Mouse (Mus musculus) c-Kit-positive CD71-positive TER-119-positive erythroid progenitor cells, embryonic 14.5 days (primary cell): ENCODE data around the gene Hdgfl3.
A peak's percentile ranks its signal among the peaks of the same experiment; 100 is the strongest.

Experiments
- DNase-seq: peaks from one replicate; pipeline ENCODE4 v3.0.0-alpha.2; 2013; ENCODE audit warnings: low spot score

Hdgfl3 gene

DNA sequence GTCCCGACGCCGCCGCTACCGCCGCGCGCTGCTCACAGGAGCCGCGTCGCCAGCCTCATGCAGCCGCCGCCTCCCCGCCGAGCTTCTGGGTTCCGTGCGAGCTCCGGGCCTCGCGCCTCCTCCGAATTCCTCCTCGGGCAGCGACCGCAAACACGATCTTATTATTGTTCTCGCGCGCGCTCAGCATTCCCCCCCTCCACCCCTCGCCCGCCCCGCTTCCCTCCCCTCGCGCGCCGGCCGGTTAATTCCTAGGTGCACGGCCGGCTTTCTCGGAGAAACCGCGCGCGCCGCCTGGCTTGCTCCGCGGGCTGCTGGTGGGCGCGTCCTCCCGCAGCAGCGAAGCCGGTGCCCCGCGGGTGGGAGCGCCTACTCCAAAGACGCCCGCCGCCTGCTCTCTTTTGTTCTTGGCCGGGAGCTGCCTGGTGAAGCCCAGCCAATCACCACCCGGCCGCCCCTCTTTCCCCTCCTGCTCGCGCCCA, at the start of gene Hdgfl3:
Gene Hdgfl3 (minus strand): TSS at position 207 of the 479 bp plus-strand sequence.
- DNase-seq: no peak

DNA sequence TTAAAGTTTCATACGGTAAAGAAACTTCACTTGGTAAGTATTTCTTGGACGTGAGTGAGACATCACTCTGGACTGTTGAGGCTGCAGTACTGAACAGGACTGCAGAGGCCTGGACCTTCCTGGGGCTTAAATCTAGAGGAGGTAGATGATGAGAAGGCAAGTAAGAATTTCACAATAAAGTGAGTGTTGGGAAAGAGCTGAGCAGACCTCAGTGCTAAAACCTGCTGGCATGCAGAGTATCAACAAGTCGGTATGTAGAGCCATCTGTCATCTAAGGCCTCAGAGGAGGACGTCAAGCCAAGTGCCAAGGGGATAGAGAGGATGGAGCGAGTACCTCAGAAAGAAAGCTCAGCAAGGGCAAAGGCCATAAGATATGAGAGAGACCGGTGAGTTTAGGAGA, 49.4 kb upstream of the Hdgfl3 start:
- DNase-seq: no peak

DNA sequence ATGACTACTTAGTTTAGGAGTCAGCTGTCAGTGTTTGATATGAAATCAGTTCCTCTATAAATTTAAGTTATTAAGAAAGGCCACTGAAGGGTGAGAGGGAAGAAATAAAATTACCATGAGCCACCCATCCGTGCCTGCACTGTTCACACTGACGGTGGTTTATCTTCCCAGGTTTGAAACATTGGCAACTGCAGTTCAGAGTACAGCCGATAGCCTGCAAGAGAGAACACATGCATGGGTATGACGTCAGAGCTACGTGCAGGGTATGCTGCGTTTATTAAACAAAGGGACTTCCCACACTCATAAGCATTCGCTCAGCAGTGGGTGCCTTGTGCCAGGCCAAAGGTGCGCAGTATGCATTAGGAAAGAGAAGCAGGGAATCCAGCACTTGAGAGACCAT, 44.0 kb upstream of the Hdgfl3 start:
- DNase-seq: no peak

DNA sequence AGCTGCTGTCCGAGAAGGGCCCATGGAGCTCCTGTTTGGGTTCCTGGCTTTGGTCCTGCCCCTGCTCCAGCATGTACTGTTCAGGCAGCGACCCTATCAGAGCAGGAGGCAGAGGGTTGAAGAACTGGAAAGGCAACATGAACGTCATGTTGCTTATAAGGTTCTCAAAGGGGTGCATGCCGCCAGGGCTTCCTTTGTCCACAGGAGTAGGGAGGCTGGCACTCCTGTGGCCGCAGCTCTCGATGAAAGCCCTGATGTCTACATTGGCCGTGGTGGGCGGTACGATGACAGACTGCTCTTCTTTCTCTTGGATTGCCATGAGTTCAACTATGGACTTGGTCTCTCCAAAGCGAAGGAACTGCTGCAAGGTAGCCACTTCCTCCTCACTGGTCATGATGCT, 40.3 kb upstream of the Hdgfl3 start:
- no peak for DNase-seq

DNA sequence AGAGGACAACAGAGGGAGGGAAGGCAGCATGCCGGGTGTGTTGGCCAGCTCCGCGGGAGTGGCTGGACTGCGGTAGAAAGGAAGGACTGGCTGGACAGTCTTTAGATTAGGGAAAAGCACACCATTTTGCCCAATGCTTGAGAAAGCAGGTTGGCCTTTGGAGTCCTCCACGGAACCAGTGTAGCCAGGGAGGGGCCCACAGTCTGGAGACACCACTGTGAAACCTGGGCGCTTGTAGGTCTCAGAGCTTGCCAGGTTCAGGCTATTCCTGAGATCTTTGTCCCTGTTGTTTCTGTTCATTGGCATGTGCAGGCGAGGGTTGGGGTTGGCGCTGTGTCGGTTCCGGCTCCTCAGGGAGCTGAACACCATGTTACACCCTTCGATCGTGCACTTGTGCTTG, 39.7 kb upstream of the Hdgfl3 start:
- no peak for DNase-seq

DNA sequence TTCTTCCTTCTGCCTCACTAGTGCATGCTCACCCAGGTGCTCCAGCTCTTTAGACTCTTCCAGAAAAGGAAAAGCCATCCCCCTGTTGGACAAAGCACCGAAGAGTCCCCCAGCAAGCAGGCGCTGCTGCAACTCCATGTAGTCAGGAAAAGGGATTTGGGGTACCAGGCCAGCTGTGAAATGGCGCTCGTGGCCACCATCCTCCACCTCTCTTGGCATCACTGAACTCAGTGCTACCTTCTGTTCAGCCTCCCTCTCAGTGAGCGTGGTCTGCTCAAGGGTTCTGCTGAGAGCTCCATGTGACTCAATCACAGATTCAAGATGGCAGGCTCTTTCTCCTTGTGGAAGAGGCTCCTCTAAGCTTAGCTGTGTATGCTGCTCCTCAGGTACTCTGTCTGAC, 39.1 kb upstream of the Hdgfl3 start:
- no peak for DNase-seq

DNA sequence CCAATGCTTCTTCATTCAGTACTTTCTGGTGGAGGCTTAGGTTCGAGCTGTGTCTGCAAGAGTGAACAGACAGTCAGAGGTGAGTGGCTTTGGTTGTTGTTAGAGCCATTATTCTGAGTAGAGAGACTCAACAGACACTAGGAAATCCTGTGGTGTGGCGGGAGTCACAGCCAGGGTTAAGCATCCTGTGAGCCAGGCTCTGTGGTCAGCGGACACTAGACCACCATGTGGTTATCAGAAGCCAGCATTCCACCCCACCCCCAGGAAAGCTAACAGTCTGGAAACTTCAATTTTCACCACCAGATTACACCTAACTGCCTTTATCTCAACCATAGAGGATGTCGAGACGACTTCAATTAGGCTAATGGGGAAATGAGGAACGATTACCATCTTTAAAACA, 34.7 kb upstream of the Hdgfl3 start:
- no peak for DNase-seq

DNA sequence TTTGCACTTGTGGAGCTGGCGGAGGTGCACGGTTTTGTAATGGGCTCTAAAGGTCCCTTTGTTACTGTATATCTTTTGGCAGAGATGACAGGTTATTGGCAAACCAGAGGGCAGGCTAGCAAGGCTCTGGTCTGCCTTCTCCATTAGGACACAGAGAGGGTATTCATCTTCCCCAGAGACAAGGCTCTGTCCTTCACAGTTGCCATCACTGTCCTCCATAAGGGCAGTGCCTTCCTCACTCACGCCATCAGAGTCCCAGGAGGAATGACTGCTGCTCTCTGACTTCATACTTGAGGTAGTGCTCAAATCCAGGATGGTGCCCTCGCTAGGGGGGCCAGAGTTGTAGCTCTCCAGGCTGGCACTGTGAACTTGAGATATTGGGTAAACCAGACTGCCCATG, 34.2 kb upstream of the Hdgfl3 start:
- DNase-seq: no peak

DNA sequence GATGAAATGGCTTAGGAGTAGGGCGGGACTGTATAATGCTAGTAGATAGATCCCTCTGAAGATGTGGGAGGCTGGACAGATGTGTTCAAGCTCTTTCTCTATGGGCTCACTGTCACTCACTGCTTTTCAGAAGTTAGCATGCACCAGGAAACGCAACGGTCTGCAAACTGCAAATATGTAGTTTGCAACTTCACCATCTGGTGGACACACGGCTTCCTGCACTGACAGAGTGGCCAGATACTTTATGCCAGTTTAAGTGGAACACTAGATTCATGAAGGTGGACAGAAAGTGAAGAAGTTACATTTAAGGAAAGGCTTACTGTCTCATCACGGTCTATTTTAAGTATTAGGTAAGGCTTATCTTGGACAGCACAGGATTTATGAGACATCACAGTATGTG, 31.9 kb upstream of the Hdgfl3 start:
- no peak for DNase-seq

DNA sequence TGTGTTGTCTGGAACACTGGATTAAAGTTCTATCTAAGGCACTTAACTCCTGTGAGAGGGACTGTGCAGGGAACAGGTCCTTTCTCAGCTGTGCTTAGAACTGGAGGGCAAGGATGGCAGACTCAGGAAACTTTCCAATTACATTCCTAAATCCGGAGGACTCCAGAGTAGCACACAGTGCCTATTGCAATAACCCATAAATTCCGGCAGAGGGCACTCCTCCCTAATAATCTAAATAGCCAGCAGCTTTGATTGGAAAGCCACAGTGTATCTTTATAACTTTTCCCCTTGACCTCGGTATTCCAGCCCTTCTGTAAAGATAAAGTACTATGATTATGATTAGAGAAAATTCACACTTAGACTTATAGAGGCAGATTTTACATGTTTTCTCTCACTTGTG, 25.4 kb upstream of the Hdgfl3 start:
- peak; percentile 12 for DNase-seq

DNA sequence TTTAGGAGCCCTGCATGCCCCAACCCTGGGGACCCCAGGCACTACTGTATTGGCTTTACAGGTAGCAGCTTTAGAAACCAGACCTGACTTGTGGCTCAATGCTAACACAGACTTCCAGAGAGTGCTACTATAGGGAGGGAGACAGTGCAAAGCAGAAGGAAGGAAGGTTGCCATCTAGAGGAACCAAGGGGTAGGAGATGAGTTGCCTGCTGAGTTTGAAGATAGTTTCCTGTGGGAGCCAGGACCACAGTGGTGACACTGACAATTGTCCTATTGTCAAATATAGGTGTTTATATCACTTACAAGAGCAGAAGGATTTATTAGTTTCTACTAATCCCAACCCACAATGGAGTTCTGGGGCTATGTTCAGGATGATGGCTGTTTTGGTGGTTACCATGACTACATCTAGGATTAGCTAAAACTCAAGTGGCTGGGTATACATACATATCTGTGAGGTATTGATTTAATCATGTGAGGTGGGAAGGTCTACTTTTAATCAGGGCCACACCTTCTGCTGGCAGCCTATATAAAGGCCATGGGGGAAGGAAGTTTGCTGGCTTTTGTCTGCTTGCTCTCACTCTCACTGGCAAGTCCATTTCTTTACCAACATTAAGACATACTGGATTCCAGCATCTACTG, 20.1 kb upstream of the Hdgfl3 start:
- no peak for DNase-seq

DNA sequence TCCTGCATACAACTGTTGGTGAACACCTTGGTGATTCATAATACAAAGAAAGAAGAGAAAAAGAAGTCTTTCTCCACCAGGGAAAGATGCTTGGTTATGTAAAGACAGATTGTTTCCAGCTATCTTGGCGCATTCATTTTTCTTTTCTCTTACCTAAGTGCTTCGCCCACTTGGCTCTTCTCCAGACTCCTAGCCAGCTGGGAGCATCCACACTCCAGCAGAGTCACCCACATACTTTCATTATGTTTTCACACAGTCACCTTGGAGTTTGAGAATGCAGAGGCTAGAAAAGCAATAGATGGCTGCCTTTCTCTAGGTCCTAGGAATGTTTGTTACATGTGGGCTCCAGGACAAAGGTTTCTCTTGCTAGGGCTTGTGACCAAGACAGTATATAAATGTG, 16.2 kb upstream of the Hdgfl3 start:
- DNase-seq: no peak

DNA sequence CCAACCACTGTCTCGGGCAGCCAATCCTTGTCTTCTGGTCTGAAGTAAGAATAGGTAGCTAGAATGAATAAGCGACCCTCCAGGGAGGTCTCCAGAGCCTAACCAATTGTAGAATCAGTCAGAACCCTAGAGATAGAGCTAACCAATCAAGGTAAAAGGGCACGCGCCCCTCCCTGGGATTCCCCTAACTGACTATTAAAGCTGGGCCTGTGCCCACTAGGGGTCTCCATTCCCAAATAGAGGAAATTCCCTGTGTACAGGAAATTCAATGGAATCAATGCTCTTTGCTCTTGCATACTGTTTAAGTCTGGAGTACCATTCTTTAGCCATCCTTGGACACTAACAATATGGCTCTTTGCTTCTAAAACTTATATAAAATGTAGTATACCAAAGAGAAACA, 11.1 kb upstream of the Hdgfl3 start:
- no peak for DNase-seq

DNA sequence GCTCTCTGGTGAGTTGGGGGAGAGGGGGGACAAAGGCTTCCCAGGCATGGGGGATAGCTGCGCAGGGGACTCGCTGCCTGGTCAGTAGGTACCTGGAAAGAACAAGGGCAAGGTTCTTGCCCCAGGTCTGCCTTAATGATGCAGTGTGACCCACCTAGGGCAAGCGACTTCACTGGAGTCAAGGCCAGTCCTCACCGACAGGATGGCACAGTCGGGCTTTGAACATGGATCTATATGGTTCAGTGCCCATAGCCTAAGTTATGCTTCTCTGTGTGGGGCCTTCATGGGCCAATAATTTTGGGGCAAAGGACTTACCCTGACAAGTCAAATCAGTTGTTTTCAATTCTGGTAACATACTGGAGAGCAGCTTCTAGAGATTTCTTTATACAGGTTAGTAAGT, 533 bp upstream of the Hdgfl3 start:
- no peak for DNase-seq

DNA sequence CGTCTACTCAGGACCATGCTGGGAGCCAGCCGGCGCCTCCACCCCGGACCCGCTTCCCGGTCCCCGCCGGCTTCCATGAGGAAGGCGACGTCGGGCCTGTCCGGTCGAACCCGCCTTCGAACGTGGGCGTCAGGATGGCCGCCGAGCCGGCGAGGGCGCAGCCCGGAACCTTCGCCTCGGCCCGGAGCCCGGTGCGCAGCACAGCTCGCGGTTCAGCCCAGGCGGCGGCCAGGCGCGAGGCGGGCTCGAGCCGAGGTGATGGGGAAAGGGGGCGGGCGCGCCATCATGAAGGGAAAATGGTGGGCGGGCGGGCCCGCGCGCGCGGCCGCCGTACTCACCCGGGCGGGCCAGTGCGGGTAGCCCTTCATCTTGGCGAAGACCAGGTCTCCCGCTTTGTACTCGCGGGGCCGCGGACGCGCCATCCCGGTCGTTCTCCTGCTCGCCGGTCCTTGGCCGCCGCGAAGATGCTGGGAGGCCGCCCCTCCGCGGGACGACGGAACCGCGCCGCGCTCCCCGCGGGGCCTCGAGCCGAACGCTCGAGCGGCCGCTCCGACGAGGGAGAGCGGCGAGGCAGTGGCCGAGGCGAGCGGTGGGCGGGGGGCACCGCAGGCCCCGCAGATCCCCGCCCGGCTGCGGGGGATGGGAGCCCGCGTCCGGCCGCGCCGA, 539 bp downstream of the Hdgfl3 start:
- DNase-seq: no peak

DNA sequence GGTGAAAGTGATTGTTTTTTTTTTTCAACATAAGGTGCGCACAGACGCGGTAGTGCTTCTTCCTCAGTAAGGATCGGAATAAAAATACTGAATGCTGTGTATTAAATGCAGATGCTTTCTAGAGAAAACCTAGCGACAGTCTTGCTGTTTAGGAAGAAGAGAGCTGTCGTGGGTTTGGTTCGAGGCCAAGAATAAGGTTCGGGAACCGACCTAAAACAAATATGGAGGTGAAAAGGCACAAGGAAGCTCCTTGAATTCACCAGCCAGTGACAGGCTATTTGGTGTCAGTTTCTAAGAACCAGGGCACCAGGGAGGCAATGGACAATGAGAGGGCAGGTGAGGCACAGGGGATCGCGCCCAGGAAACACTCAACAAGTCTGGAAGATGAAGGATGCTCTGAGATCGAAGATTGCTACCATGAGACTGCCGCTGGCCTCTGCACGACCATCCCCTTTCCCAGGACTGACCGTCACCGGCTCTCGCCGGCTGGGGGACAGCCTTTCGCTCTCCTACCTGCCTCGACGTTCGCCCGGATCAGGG, 1.1 kb downstream of the Hdgfl3 start:
- no peak for DNase-seq

DNA sequence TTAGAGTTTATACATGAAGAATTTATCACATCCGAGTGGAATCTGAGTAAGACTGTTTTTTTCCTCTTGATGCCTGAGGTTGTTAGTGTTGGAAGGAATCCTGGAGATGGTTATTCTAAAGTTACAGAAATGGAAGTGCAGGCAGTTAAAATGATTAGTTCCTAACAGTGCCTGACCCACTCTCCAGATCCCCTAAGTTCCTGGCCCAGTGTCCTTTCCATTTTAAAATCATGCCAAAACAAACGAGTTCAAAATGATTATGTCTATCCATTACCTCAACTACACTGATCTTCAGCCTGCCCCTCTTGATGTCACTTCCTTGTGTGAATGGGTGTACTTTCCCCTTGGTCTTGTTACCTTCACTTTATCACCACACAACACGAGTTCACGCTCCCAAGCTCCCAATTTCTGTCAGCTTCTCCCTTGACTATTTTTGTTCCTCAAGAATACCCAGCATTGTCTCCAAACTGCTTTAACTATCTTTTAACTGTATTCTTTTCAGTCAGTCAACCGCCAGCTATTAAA, 1.7 kb downstream of the Hdgfl3 start:
- DNase-seq: no peak

DNA sequence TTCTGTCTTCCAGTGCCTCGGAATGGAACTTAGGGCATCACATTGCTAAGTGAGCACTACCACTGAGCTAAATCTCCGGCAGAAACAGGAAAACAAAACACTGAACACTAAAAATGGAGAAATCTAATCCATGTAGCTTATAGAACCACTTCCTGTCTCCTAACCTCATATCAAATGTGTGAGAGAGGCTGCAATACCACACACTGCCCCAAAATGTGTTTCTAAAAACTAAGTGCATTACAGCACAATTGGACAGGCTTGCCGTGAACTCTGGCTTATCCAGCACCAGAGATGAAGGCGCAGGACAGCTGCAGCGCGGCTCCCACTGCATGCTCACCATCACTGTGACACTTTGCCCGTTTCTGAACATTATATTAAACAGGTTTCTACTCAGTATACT, 5.3 kb downstream of the Hdgfl3 start:
- DNase-seq: no peak

DNA sequence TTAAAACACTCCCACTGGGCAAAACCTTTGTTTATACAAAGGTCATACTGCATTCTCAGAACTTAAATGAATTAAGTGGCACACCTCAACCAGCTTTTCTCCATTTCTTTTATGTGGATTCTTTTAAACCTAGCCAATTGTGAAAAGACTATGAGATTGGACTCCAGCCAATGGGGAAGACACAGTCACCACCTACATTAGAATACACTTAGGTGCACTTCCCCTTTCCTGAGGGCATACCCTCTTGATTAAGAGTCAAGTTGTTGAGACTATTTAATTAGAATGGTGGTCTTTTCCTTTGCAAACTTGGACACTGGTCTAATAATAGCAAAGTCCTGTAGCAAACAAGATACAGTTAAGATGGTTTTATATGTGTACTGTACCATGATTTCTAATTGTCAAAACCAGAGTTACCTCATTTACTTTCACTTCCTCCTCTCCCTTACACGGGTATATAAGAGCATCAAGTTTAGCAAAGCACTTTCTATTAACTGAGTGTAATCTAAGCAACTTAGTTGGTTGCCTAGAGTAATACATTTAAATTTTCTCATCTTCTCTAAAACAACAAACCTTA, 12.8 kb downstream of the Hdgfl3 start:
- no peak for DNase-seq

DNA sequence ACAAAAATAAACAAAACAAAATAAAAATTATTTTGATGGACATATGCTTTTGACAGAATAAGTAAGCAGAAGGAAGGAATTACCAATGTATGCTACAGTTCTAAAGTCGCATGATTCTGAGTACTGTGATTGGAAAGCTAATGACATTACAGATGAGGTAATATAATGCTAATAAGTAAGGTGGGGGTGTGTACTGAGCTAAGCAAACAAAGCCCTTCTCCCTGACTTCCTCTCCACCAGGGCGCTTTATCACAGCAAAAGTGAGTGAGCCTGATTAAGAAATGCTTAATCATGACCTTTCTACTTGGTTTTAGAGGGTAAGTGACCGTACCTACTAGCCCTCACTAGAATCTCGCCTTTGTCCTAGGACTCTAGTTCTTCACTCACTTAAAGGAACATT, 14.0 kb downstream of the Hdgfl3 start:
- no peak for DNase-seq

DNA sequence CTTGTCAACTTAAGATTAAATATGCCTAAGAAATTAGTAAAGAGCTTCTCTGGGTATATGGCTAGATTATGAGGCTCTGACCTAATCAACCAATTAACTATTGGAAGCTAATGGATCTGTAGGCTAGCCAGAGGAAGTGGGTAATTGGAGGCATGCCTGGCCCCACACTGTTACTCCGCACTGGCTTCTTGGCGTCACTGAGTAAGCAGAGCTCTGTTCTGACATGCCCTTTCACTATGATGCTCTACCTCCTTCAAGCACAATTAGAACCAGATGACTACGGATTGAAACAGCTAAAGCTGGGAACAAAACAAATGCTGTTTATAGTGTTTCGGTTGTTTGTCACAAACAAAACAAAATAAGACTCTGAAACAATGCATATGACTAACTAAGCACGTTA, 16.0 kb downstream of the Hdgfl3 start:
- no peak for DNase-seq

DNA sequence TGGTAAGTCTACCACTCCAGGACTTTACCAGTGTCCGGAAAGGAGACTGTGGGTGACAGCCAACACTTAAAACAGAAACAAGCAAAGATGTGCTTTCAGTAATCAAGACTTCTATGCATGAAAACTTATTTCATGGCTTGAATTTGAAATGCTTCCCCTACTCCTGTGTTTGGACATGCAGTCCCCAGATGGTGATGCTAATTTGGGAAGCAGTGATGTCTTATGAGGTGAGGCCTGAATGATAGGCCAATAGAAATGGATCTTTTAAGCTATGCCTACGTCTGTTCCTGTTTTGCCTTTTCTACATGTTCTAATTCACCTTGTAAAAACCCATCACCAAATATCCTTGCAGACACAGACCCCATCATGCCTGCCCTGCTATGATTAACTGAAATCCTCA, 29.3 kb downstream of the Hdgfl3 start:
- no peak for DNase-seq

DNA sequence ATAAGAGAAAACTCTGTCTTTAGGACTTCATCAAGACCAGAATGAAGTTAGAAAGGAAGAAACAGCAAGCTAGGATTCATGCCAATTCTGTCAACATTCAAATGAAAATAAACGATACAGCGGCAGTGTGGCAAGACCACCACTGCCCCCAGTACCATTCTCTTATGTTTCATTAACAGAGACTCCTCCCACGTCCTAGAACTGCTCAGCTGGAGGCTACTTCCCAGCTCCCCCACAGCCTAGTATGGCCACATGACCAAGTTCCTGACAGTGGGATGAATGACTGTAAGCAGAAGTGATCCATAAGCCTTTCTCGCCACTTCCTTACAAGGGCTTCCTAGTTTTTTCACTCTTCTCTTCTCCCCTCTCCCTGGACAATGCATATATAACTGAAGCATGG, 30.2 kb downstream of the Hdgfl3 start:
- no peak for DNase-seq
